ENCODE assay signal across 1 mouse cellular context in the genomic region with DNA sequence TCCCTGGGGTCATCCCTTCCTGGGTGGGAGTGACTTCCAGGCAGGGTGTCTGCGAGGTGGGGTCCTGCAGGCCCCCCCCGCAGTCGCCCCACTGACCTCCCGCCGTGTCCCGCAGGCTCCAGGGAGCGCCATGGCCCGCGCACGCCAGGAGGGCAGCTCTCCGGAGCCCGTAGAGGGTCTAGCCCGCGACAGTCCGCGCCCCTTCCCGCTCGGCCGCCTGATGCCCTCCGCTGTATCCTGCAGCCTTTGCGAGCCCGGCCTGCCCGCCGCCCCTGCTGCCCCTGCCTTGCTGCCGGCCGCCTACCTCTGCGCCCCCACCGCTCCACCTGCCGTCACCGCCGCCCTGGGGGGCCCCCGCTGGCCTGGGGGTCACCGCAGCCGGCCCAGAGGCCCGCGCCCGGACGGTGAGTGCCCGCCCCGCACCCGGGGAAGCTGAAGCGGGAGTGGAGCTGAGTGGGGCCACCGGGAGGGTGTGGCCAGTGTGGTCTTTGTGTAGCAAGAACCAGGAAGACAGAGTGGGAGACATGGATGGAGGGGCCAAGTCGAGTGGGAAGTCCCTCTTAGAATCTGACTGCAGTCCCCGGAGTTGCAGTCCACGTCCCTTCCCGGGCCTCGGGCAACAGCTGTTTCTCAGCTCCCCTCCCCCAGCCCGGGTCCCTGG.
TF ChIP-seq lines count a peak whose summit lies in the region.

No protein-coding gene starts in this region.

TF ChIP-seq in ES-E14, 5 proteins besides CTCF, POLR2A, EP300 and RAD21 (continued from another document):
- TF ChIP-seq ZC3H11A (IDR thresholded peaks at IDR 0.05; ENCODE audit: borderline replicate concordance, low read depth, low read length) = no peak
